Mouse (Mus musculus) ES-Bruce4 (cell line): ENCODE data around the gene St3gal3. TPM values are rescaled to one million over a fixed set of nuclear protein-coding genes. Genes with fewer than 3 reads are reported as not detected.

Experiments used
- H3K27ac ChIP-seq: 2 replicates; pipeline ENCODE4 v1.5.1; 2012; ENCODE audit warnings: low read length, inconsistent platforms; ENCODE audit not compliant: insufficient read depth
- H3K27me3 ChIP-seq: 2 replicates; pipeline ENCODE4 v1.6.1; 2012; ENCODE audit warnings: mild to moderate bottlenecking, low read length, inconsistent platforms; ENCODE audit not compliant: control insufficient read depth, poor library complexity, insufficient read depth, severe bottlenecking
- H3K36me3 ChIP-seq: 2 replicates; pipeline ENCODE4 v1.6.1; 2012; ENCODE audit warnings: inconsistent platforms, mild to moderate bottlenecking, low read length, moderate library complexity; ENCODE audit not compliant: control insufficient read depth, poor library complexity, insufficient read depth, severe bottlenecking
- H3K4me1 ChIP-seq: one replicate; pipeline ENCODE4 v1.8.1; 2011; ENCODE audit warnings: low read length; ENCODE audit not compliant: control insufficient read depth, insufficient read depth
- H3K4me3 ChIP-seq: 2 replicates; pipeline ENCODE4 v1.5.1; 2011; ENCODE audit warnings: low read depth, mild to moderate bottlenecking, low read length
- H3K9ac ChIP-seq: 2 replicates; pipeline ENCODE4 v1.6.1; 2012; ENCODE audit warnings: low read depth, mild to moderate bottlenecking, inconsistent platforms; ENCODE audit not compliant: poor library complexity, severe bottlenecking
- H3K9me3 ChIP-seq: replicated peaks from 2 replicates; pipeline ENCODE4 v1.6.1; 2012; ENCODE audit warnings: mild to moderate bottlenecking, low read length, inconsistent platforms; ENCODE audit not compliant: control insufficient read depth, poor library complexity, insufficient read depth, severe bottlenecking
- CTCF ChIP-seq: IDR thresholded peaks from one replicate; pipeline ENCODE4 v1.8.1; 2011; ENCODE audit warnings: low read depth, low read length
- EP300 ChIP-seq: IDR thresholded peaks from 2 replicates; pipeline ENCODE4 v1.6.1; 2011; ENCODE audit warnings: low read depth, low read length; ENCODE audit not compliant: insufficient read depth
- POLR2A ChIP-seq: IDR thresholded peaks from one replicate; pipeline ENCODE4 v1.8.1; 2011; ENCODE audit warnings: low read length; ENCODE audit not compliant: insufficient read depth
- polyA plus RNA-seq: library from polyadenylated mRNA; stranded (reverse); fragments of >200 nt; gene quantifications from 2 replicates; pipeline ENCODE4 v1.2.4, GENCODE M21; 2011; ENCODE audit warnings: low read depth; ENCODE audit not compliant: missing spikeins, insufficient read depth, insufficient read length

The St3gal3 gene
- polyA plus RNA-seq, 1 experiment, result 13.9 TPM

DNA sequence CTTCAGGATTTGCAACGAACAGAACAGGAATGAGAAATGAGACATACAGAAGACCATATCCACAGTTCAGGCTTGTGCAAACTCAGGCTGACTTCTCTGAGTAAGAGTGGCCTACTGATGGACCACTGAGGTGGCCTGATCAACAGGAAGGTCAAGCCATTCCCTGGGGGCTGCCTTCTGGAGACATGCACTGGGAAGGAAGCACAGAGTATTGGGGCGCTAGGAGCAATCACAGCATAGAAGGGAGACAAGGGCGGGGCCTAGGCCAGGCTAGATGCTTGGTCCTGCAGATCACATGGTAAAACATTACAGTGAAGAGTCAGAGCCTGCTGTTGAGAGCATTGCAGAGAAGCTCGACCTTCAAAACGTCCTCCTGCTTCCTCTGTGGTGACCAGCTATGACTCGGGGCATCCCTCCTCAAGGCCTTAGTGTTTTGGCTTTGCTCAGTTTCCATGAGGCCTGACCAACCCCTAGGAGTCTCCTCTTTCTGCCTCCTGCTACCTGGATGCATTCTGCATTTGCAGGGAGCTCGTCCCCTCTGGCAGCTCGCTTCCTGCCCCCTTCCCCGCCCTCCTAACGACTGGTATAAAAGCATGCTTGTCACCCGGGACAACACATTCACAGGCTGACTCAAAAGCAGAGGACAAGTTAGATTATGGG is 74.8 kb downstream of the St3gal3 start:
- H3K9ac ChIP-seq, result no peak overlapping the region
- H3K27me3 ChIP-seq, result no peaks in the 10 kb centered on the region
- no peaks in the 10 kb centered on the region for H3K9me3 ChIP-seq
- no peaks in the 10 kb centered on the region for H3K36me3 ChIP-seq
- peaks cover 10% of the 10 kb centered on the region for H3K4me1 ChIP-seq
- TF ChIP-seq EP300 (no peak), POLR2A (no peak), CTCF (no peak)
- no peak overlapping the region for H3K4me3 ChIP-seq
- no peak overlapping the region for H3K27ac ChIP-seq

DNA sequence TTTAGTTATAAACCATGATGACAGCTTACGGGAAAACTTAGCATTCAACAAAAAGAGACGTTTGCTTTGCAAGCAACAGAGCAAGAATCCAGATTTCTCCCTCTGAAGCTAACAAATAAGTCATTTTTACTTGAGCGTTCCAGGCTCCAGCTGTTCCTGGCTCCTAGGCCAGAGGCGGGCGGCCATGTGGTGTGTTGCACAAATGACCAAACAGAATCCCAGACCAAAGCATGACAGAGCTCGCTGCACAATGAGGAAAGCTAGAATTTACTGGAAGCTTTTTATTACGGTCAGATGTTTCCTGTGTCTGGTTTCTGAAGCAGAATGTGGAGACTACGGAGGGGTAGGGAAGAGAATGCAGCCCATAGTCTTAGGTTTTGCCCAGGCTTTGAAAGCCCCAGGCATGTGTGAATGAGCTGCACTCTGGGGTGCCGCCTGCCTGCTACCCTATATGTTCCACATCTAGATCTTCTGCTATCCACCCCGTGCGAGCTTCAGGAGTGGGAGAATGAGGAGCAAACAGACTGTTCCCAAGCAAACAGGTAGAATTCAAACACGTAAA is 76.5 kb downstream of the St3gal3 start:
- Histone ChIP-seq H3K9me3 (no peaks in the 10 kb centered on the region), H3K27me3 (no peaks in the 10 kb centered on the region), H3K36me3 (no peaks in the 10 kb centered on the region), H3K27ac (no peak overlapping the region), H3K4me3 (no peak overlapping the region), H3K9ac (no peak overlapping the region), H3K4me1 (peaks cover 13% of the 10 kb centered on the region)
- no peak for TF ChIP-seq EP300
- no peak for TF ChIP-seq POLR2A
- TF ChIP-seq CTCF, result no peak

DNA sequence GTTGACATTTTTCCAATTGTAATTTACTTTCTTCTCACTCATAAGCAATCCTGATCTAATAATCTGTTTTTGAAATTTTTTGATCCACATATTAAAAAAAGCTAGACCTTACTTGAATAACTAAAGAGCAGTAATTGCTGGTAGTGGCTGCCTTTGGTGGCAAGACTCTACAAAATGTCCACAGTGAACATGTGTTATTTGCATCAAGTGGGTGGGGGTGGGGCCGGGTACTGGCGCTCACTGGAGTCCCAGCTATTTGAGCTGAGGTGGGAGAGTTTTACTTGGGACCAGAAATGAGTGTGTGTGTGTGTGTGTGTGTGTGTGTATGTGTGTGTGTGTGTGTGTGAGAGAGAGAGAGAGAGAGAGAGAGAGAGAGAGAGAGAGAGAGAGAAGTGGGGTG is 77.6 kb downstream of the St3gal3 start:
- no peak for TF ChIP-seq CTCF
- no peak for TF ChIP-seq POLR2A
- TF ChIP-seq EP300, result no peak
- peaks cover 9% of the 10 kb centered on the region for H3K4me1 ChIP-seq

DNA sequence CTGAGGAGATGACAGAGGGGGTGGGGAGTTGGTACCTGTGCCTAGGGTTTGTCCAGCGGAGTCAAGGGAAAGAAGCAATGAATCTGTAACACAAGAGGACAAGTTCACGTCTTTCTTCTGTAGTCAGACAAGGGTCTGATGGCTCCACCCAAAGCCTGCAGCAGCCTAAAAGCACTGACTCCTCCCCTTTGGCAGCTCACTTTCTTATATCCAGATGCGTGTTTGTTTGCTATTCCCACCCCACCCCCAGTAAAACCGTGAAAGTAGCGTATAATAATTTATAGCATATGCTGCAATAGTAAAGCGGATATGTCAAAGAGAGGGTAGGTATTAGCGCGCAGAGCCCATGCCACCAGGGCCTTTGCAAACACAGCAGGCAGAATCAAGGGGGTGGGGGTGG is 80.1 kb downstream of the St3gal3 start:
- Histone ChIP-seq H3K9ac (no peak overlapping the region), H3K4me1 (peaks cover 3% of the 10 kb centered on the region), H3K36me3 (no peaks in the 10 kb centered on the region), H3K9me3 (no peaks in the 10 kb centered on the region), H3K27ac (no peak overlapping the region), H3K27me3 (no peaks in the 10 kb centered on the region), H3K4me3 (no peak overlapping the region)
- TF ChIP-seq CTCF, result no peak

More for the DNA sequence above, 77.6 kb downstream of the St3gal3 start:
- H3K27me3 ChIP-seq, result no peaks in the 10 kb centered on the region
- H3K27ac ChIP-seq, result no peak overlapping the region
- no peak overlapping the region for H3K9ac ChIP-seq
- H3K36me3 ChIP-seq, result no peaks in the 10 kb centered on the region
- no peak overlapping the region for H3K4me3 ChIP-seq
- H3K9me3 ChIP-seq, result no peaks in the 10 kb centered on the region

DNA sequence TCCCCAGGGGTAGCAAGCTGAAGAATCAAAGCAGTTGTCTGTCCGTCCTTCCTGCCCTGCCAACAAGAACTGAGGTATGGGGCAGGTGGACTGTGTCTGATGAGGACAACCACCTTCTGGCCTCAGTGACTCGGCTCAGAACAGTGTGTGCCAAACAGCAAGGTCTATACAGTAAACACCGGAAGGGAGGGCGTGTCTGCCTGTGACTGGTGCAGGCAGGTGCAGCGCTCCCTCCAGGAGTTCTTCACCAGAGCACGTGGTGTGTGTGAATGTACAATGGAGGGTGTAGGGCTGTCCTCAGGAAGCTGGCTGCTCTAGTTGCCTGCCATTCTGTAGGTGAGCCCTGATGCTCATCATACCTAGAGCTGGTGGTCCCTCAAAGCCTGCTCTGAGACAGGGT is 80.8 kb downstream of the St3gal3 start:
- TF ChIP-seq POLR2A, result no peak
- TF ChIP-seq CTCF, result no peak
- TF ChIP-seq EP300, result peak; percentile 89
- H3K4me3 ChIP-seq, result peak overlapping the region; percentile 21

DNA sequence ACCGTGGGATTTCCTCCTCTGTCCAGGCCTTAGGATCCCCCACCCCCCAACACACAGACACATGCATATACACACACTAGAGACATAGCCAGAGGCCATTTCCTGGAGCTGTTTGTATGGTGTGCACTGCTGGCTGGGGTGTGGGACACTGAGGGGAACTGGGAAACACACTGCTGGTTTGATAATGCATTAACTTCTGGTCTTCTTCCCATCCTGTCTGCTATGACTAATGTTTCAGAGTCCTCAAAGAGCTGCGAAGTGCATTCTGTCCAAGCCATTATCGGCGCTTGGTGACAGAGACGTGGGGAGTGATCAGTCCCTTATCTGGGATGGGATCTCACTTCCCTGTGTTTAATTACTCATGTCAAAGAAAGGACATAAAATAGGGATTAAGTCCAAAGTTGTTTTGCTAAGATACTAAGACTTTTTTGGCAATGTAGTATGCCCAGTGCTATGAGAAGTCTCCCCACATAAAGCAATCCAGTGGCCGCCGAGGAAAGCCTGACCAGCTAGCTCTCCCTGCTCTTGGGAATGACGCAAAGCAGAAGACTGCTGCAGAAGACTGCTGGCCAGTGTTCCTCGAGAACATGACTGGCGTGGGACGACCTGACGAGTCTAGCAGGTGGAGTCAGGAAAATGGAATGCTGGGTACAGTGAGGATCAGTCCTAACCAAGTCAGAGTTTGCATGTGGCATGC is 85.0 kb downstream of the St3gal3 start:
- H3K4me1 ChIP-seq, result peaks cover 3% of the 10 kb centered on the region
- H3K27ac ChIP-seq, result no peak overlapping the region
- H3K9ac ChIP-seq, result no peak overlapping the region
- no peaks in the 10 kb centered on the region for H3K36me3 ChIP-seq
- no peaks in the 10 kb centered on the region for H3K9me3 ChIP-seq
- H3K4me3 ChIP-seq, result no peak overlapping the region
- H3K27me3 ChIP-seq, result no peaks in the 10 kb centered on the region
- TF ChIP-seq POLR2A (no peak), EP300 (no peak), CTCF (no peak)

More for the DNA sequence above, 80.8 kb downstream of the St3gal3 start:
- no peak overlapping the region for H3K9ac ChIP-seq
- H3K9me3 ChIP-seq, result no peaks in the 10 kb centered on the region
- H3K27ac ChIP-seq, result no peak overlapping the region
- H3K27me3 ChIP-seq, result no peaks in the 10 kb centered on the region
- H3K4me1 ChIP-seq, result peaks cover 3% of the 10 kb centered on the region
- H3K36me3 ChIP-seq, result no peaks in the 10 kb centered on the region
